Mouse (Mus musculus) G1E (cell line): Measurements from ENCODE around the gene Dnal4.

Source experiments
- CTCF ChIP-seq: IDR thresholded peaks from 2 replicates; pipeline ENCODE4 v1.5.1; 2012; ENCODE audit warnings: low read depth, low read length, inconsistent platforms, mixed read lengths
- GATA1 ChIP-seq: IDR thresholded peaks from 2 replicates; pipeline ENCODE4 v1.6.1; 2012; ENCODE audit warnings: borderline replicate concordance, low read length, inconsistent platforms, mixed read lengths
- GATA2 ChIP-seq: IDR thresholded peaks from 2 replicates; pipeline ENCODE4 v1.6.1; 2012; ENCODE audit warnings: low read depth, low read length, inconsistent platforms, borderline replicate concordance
- POLR2AphosphoS5 ChIP-seq: IDR thresholded peaks from 2 replicates; pipeline ENCODE4 v1.6.1; 2012; ENCODE audit warnings: low read depth, low read length, inconsistent platforms; ENCODE audit not compliant: insufficient replicate concordance
- TAL1 ChIP-seq: conservative IDR thresholded peaks from 2 replicates; pipeline ENCODE4 v1.6.1; 2012; ENCODE audit warnings: low read depth, low read length, inconsistent platforms, mixed read lengths

DNA sequence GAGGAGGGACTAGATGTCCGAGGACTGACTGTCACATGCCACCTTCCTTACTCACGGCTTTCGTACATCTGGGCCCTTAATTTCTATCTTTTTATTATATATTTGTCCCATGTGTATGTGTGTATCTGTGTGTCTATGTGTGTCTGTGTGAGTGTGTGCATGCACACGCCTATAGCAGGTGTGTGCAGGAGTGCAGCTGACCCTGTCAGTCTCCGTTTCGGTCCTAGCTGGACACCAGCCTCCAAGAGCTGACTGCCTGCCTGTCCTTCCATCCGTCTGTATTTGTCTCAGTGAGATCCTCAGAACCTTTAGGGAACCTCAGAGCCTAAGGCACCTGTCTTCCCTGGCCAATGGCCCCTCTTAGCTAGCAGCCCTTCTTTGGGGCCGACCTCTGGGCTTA, 57.4 kb downstream of the Dnal4 start:
- TF ChIP-seq CTCF (no peak), TAL1 (no peak), GATA1 (no peak), GATA2 (no peak), POLR2AphosphoS5 (no peak)
